Mouse (Mus musculus): ENCODE data around the gene Gm11492. TPM values are rescaled to one million over a fixed set of nuclear protein-coding genes. Genes with fewer than 3 reads are reported as not detected.

Gm11492 gene
- total RNA-seq, 2 experiments from 2014 or later = not detected

DNA sequence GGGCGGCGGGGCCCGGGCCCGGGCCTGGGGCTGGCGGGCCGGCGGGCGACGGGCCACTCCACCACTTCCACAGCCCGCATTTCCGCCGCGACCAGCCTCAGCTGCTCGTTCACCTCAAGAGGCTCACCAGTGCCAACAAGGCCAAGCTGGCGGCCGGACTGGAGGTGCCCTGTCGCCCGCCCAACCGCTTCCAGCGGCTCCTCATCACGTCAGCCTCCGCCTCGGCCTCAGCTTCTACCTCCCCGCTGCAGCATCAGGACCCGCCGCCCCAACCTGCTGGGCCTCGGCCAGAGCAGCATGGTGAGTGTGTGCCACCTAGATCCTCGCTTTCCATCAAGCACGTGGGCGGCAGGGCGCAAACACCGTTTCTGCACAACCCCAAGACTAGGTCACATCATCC, 51.2 kb downstream of the Gm11492 start:
- DNase-seq (ENCODE audit: low spot score in 2 of 2) = no peak
- TF ChIP-seq CTCF (conservative IDR thresholded peaks at IDR 0.05) = no peak
- no peak overlapping the region for H3K27ac ChIP-seq
- H3K4me3 ChIP-seq = no peak overlapping the region

Other genes starting within 250 kb of the Gm11492 start
- gene Ppm1e, start 207.6 kb upstream of the Gm11492 start, total RNA-seq (2021) = 100 to 1,000 TPM; 249 to 267 TPM
- 1 to 10 TPM; 4.0 to 4.2 TPM for gene Rad51c, start 161.7 kb upstream of the Gm11492 start, total RNA-seq (2021)
- gene Tex14, start 161.6 kb upstream of the Gm11492 start, total RNA-seq (2021) = under 1 TPM; 0.20 to 0.26 TPM
- 100 to 1,000 TPM; 139 to 159 TPM for gene Sept4, start 2.2 kb downstream of the Gm11492 start, total RNA-seq (2021)
- 10 to 100 TPM; 81.5 to 89.0 TPM for gene Mtmr4, start 25.5 kb downstream of the Gm11492 start, total RNA-seq (2021)
- under 1 TPM; 0.56 to 0.90 TPM for gene Hsf5, start 50.5 kb downstream of the Gm11492 start, total RNA-seq (2021)
- 1 to 10 TPM; 3.1 to 3.9 TPM for gene Rnf43, start 96.1 kb downstream of the Gm11492 start, total RNA-seq (2021)
- 10 to 100 TPM; 72.1 to 72.8 TPM for gene Supt4a, start 170.9 kb downstream of the Gm11492 start, total RNA-seq (2021)
- gene Tspoap1, start 193.9 kb downstream of the Gm11492 start, total RNA-seq (2021) = 100 to 1,000 TPM; 155 to 175 TPM
- gene Mpo, start 226.9 kb downstream of the Gm11492 start, total RNA-seq (2021) = not detected